Mouse (Mus musculus): ENCODE results near the gene Urod. TPM values are rescaled to one million over a fixed set of nuclear protein-coding genes. Genes with fewer than 3 reads are reported as not detected.
A peak's percentile ranks its signal among the peaks of the same experiment; 100 is the strongest.

Urod gene
- polyA plus RNA-seq, 1 experiment: 90.7 TPM

GRCm38 (mm10) chr4:116999513-117000154 lies 5.4 kb upstream of the Urod start:
- Histone ChIP-seq H3K4me1 (ENCODE audit: control insufficient read depth) (peaks cover 34% of the 10 kb centered on the region), H3K36me3 (ENCODE audit: control insufficient read depth) (peaks cover 82% of the 10 kb centered on the region), H3K27me3 (ENCODE audit: control insufficient read depth) (no peaks in the 10 kb centered on the region), H3K4me3 (replicated peaks) (no peak overlapping the region), H3K9me3 (ENCODE audit: control insufficient read depth, low read length) (no peaks in the 10 kb centered on the region)
- no peak for TF ChIP-seq GATA1 (IDR thresholded peaks at IDR 0.05; ENCODE audit: low read length)
- no peak for TF ChIP-seq TAL1 (IDR thresholded peaks at IDR 0.05; ENCODE audit: low read length)

- Histone ChIP-seq H3K27me3 (ENCODE audit: control insufficient read depth) (no peaks in the 10 kb centered on the region), H3K4me3 (replicated peaks) (peak overlapping the region; percentile 90), H3K36me3 (ENCODE audit: control insufficient read depth) (peaks cover 72% of the 10 kb centered on the region), H3K4me1 (ENCODE audit: control insufficient read depth) (peaks cover 52% of the 10 kb centered on the region), H3K9me3 (ENCODE audit: control insufficient read depth, low read length) (no peaks in the 10 kb centered on the region)
- no peak for TF ChIP-seq GATA1 (IDR thresholded peaks at IDR 0.05; ENCODE audit: low read length)
- TF ChIP-seq TAL1 (IDR thresholded peaks at IDR 0.05; ENCODE audit: low read length): no peak
Observed at GRCm38 (mm10) chr4:116995798-116996135, 1.6 kb upstream of the Urod start.

- Histone ChIP-seq H3K4me3 (replicated peaks) (peak within 1 kb of the TSS; percentile 90), H3K36me3 (ENCODE audit: control insufficient read depth) (peaks cover 72% of the 10 kb centered on the region), H3K27me3 (ENCODE audit: control insufficient read depth) (no peaks in the 10 kb centered on the region), H3K9me3 (ENCODE audit: control insufficient read depth, low read length) (no peaks in the 10 kb centered on the region), H3K4me1 (ENCODE audit: control insufficient read depth) (peaks cover 57% of the 10 kb centered on the region)
- TF ChIP-seq GATA1 (IDR thresholded peaks at IDR 0.05; ENCODE audit: low read length) (no peak), TAL1 (IDR thresholded peaks at IDR 0.05; ENCODE audit: low read length) (no peak)
Observed at GRCm38 (mm10) chr4:116995131-116995797, 1.1 kb upstream of the Urod start, which contains the start of gene Hectd3. Gene Hectd3 (plus strand): TSS chr4:116995317.

GRCm38 (mm10) chr4:116991366-116991765 lies 2.8 kb downstream of the Urod start:
- TF ChIP-seq TAL1 (IDR thresholded peaks at IDR 0.05; ENCODE audit: low read length) (no peak), GATA1 (IDR thresholded peaks at IDR 0.05; ENCODE audit: low read length) (no peak)
- Histone ChIP-seq H3K27me3 (ENCODE audit: control insufficient read depth) (no peaks in the 10 kb centered on the region), H3K4me3 (replicated peaks) (peak overlapping the region; percentile 90), H3K9me3 (ENCODE audit: control insufficient read depth, low read length) (no peaks in the 10 kb centered on the region), H3K4me1 (ENCODE audit: control insufficient read depth) (peaks cover 68% of the 10 kb centered on the region), H3K36me3 (ENCODE audit: control insufficient read depth) (peaks cover 76% of the 10 kb centered on the region)

GRCm38 (mm10) chr4:116989731-116990130 lies 4.5 kb downstream of the Urod start:
- H3K27me3 ChIP-seq (ENCODE audit: control insufficient read depth): no peaks in the 10 kb centered on the region
- TF ChIP-seq TAL1 (IDR thresholded peaks at IDR 0.05; ENCODE audit: low read length): no peak
- no peak for TF ChIP-seq GATA1 (IDR thresholded peaks at IDR 0.05; ENCODE audit: low read length)
- H3K9me3 ChIP-seq (ENCODE audit: control insufficient read depth, low read length): no peaks in the 10 kb centered on the region
- H3K36me3 ChIP-seq (ENCODE audit: control insufficient read depth): peaks cover 74% of the 10 kb centered on the region
- H3K4me3 ChIP-seq (replicated peaks): no peak overlapping the region
- H3K4me1 ChIP-seq (ENCODE audit: control insufficient read depth): peaks cover 63% of the 10 kb centered on the region

- TF ChIP-seq GATA1 (IDR thresholded peaks at IDR 0.05; ENCODE audit: low read length) (no peak), TAL1 (IDR thresholded peaks at IDR 0.05; ENCODE audit: low read length) (no peak)
- peaks cover 58% of the 10 kb centered on the region for H3K36me3 ChIP-seq (ENCODE audit: control insufficient read depth)
Observed at GRCm38 (mm10) chr4:116987122-116987456, 7.1 kb downstream of the Urod start.

GRCm38 (mm10) chr4:116986400-116987121 lies 7.7 kb downstream of the Urod start:
- Histone ChIP-seq H3K4me1 (ENCODE audit: control insufficient read depth) (peaks cover 41% of the 10 kb centered on the region), H3K36me3 (ENCODE audit: control insufficient read depth) (peaks cover 53% of the 10 kb centered on the region), H3K4me3 (replicated peaks) (no peak overlapping the region), H3K27me3 (ENCODE audit: control insufficient read depth) (no peaks in the 10 kb centered on the region), H3K9me3 (ENCODE audit: control insufficient read depth, low read length) (no peaks in the 10 kb centered on the region)
- TF ChIP-seq GATA1 (IDR thresholded peaks at IDR 0.05; ENCODE audit: low read length) (no peak), TAL1 (IDR thresholded peaks at IDR 0.05; ENCODE audit: low read length) (no peak)

More at GRCm38 (mm10) chr4:116987122-116987456, 7.1 kb downstream of the Urod start:
- peaks cover 46% of the 10 kb centered on the region for H3K4me1 ChIP-seq (ENCODE audit: control insufficient read depth)
- no peaks in the 10 kb centered on the region for H3K9me3 ChIP-seq (ENCODE audit: control insufficient read depth, low read length)
- H3K27me3 ChIP-seq (ENCODE audit: control insufficient read depth): no peaks in the 10 kb centered on the region
- no peak overlapping the region for H3K4me3 ChIP-seq (replicated peaks)

GRCm38 (mm10) chr4:116985681-116986080 lies 8.5 kb downstream of the Urod start:
- H3K27me3 ChIP-seq (ENCODE audit: control insufficient read depth): no peaks in the 10 kb centered on the region
- TF ChIP-seq GATA1 (IDR thresholded peaks at IDR 0.05; ENCODE audit: low read length) (no peak), TAL1 (IDR thresholded peaks at IDR 0.05; ENCODE audit: low read length) (no peak)
- H3K4me3 ChIP-seq (replicated peaks): no peak overlapping the region
- H3K36me3 ChIP-seq (ENCODE audit: control insufficient read depth): peaks cover 44% of the 10 kb centered on the region
- peaks cover 32% of the 10 kb centered on the region for H3K4me1 ChIP-seq (ENCODE audit: control insufficient read depth)
- H3K9me3 ChIP-seq (ENCODE audit: control insufficient read depth, low read length): no peaks in the 10 kb centered on the region

GRCm38 (mm10) chr4:116976503-116976902 lies 17.7 kb downstream of the Urod start:
- Histone ChIP-seq H3K4me1 (ENCODE audit: control insufficient read depth) (no peaks in the 10 kb centered on the region), H3K9me3 (ENCODE audit: control insufficient read depth, low read length) (no peaks in the 10 kb centered on the region), H3K36me3 (ENCODE audit: control insufficient read depth) (no peaks in the 10 kb centered on the region), H3K4me3 (replicated peaks) (no peak overlapping the region), H3K27me3 (ENCODE audit: control insufficient read depth) (no peaks in the 10 kb centered on the region)
- TF ChIP-seq TAL1 (IDR thresholded peaks at IDR 0.05; ENCODE audit: low read length) (no peak), GATA1 (IDR thresholded peaks at IDR 0.05; ENCODE audit: low read length) (no peak)

Measured in erythroblast, embryonic 14.5 days (primary cell).